Mouse (Mus musculus): ENCODE measurements at regions not wholly inside any gene's neighbourhood (a gene's known extent, or its start where the extent isn't known, plus 50 kb on each side); places are given as distances from the start of the nearest gene placed in this dataset.

GRCm38 (mm10) chr3:35099226-35099625, 449.0 kb downstream of the Sox2 start:
- no peak overlapping the region for H3K4me2 ChIP-seq (ENCODE audit: low read depth, low read length)
- no peaks in the 10 kb centered on the region; the same call in 1 of the 2 replicates for H3K27me3 ChIP-seq (ENCODE audit: control insufficient read depth, insufficient read depth, low read length)
- no peak for ATAC-seq (replicated peaks; ENCODE audit: extremely low read depth, insufficient read depth, low FRiP score)
- no peak overlapping the region for H3K4me3 ChIP-seq (ENCODE audit: low read length)
- no peaks in the 10 kb centered on the region for H3K9me3 ChIP-seq (replicated peaks; ENCODE audit: control insufficient read depth, low read length)
- H3K4me1 ChIP-seq (ENCODE audit: control insufficient read depth, insufficient read depth, low read length), result 0 out of 2 replicates have a peak, but pooled peaks cover 2% of the 10 kb centered on the region
- no peak overlapping the region for H3K27ac ChIP-seq (ENCODE audit: low read length)
- H3K36me3 ChIP-seq (ENCODE audit: control insufficient read depth, insufficient read depth), result no peaks in the 10 kb centered on the region
- H3K9ac ChIP-seq (ENCODE audit: low read length), result no peak overlapping the region
- 77% methylated on average over 3 of the region's 3 CpGs for WGBS

DNA sequence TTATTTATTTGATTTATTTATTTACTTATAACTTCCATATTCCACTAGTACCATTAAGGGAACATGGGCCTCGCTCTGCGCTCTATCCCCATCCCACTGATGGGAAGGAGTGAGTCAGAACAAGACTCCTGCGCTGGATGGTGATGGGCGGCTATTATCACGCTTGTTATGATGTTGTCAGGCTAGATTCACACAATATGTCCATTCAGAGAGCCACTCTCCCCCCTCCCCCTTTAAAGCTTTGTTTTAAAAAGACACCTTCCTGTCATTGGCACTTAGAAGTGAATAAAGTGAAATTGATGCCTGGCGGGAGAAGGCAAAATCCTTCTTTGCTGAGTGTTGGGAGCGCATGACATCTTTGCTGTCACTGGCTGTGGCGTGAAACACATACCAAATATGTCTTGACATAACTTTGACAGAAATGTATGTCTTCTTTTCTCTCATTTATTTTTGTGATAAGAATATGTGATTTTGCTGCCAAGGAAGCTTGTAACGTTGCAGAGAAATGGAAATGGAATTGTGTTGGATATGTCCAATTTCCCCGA, 449.7 kb downstream of the Sox2 start:
- Histone ChIP-seq H3K4me1 (ENCODE audit: control insufficient read depth, insufficient read depth, low read length) (0 out of 2 replicates have a peak, but pooled peaks cover 2% of the 10 kb centered on the region), H3K27me3 (ENCODE audit: control insufficient read depth, insufficient read depth, low read length) (peaks cover 2% of the 10 kb centered on the region), H3K36me3 (ENCODE audit: control insufficient read depth, insufficient read depth) (no peaks in the 10 kb centered on the region), H3K4me2 (ENCODE audit: low read depth, low read length) (no peak overlapping the region), H3K27ac (ENCODE audit: low read length) (no peak overlapping the region), H3K9ac (ENCODE audit: low read length) (no peak overlapping the region), H3K4me3 (ENCODE audit: low read length) (no peak overlapping the region), H3K9me3 (replicated peaks; ENCODE audit: control insufficient read depth, low read length) (no peaks in the 10 kb centered on the region)
- ATAC-seq (replicated peaks; ENCODE audit: extremely low read depth, insufficient read depth, low FRiP score), result no peak
- 79% methylated on average over 10 of the region's 10 CpGs for WGBS

GRCm38 (mm10) chr3:35101286-35101685, 451.1 kb downstream of the Sox2 start:
- Histone ChIP-seq H3K4me1 (ENCODE audit: control insufficient read depth, insufficient read depth, low read length) (0 out of 2 replicates have a peak, but pooled peaks cover 2% of the 10 kb centered on the region), H3K27me3 (ENCODE audit: control insufficient read depth, insufficient read depth, low read length) (peaks cover 6% of the 10 kb centered on the region), H3K9ac (ENCODE audit: low read length) (no peak overlapping the region), H3K4me2 (ENCODE audit: low read depth, low read length) (no peak overlapping the region), H3K9me3 (replicated peaks; ENCODE audit: control insufficient read depth, low read length) (no peaks in the 10 kb centered on the region), H3K27ac (ENCODE audit: low read length) (no peak overlapping the region), H3K4me3 (ENCODE audit: low read length) (no peak overlapping the region), H3K36me3 (ENCODE audit: control insufficient read depth, insufficient read depth) (no peaks in the 10 kb centered on the region)
- WGBS, result 37% methylated on average over 8 of the region's 8 CpGs
- no peak for ATAC-seq (replicated peaks; ENCODE audit: extremely low read depth, insufficient read depth, low FRiP score)

- H3K4me1 ChIP-seq (ENCODE audit: control insufficient read depth, insufficient read depth, low read length), result 0 out of 2 replicates have a peak, but pooled peaks cover 2% of the 10 kb centered on the region
- no peak overlapping the region for H3K4me3 ChIP-seq (ENCODE audit: low read length)
- no peaks in the 10 kb centered on the region for H3K9me3 ChIP-seq (replicated peaks; ENCODE audit: control insufficient read depth, low read length)
- H3K27me3 ChIP-seq (ENCODE audit: control insufficient read depth, insufficient read depth, low read length), result peaks cover 6% of the 10 kb centered on the region
- ATAC-seq (replicated peaks; ENCODE audit: extremely low read depth, insufficient read depth, low FRiP score), result no peak
- 83% methylated on average over 5 of the region's 5 CpGs for WGBS
- H3K9ac ChIP-seq (ENCODE audit: low read length), result no peak overlapping the region
- no peaks in the 10 kb centered on the region for H3K36me3 ChIP-seq (ENCODE audit: control insufficient read depth, insufficient read depth)
- no peak overlapping the region for H3K27ac ChIP-seq (ENCODE audit: low read length)
- H3K4me2 ChIP-seq (ENCODE audit: low read depth, low read length), result no peak overlapping the region
Measured at GRCm38 (mm10) chr3:35101951-35102350, 451.7 kb downstream of the Sox2 start.

DNA sequence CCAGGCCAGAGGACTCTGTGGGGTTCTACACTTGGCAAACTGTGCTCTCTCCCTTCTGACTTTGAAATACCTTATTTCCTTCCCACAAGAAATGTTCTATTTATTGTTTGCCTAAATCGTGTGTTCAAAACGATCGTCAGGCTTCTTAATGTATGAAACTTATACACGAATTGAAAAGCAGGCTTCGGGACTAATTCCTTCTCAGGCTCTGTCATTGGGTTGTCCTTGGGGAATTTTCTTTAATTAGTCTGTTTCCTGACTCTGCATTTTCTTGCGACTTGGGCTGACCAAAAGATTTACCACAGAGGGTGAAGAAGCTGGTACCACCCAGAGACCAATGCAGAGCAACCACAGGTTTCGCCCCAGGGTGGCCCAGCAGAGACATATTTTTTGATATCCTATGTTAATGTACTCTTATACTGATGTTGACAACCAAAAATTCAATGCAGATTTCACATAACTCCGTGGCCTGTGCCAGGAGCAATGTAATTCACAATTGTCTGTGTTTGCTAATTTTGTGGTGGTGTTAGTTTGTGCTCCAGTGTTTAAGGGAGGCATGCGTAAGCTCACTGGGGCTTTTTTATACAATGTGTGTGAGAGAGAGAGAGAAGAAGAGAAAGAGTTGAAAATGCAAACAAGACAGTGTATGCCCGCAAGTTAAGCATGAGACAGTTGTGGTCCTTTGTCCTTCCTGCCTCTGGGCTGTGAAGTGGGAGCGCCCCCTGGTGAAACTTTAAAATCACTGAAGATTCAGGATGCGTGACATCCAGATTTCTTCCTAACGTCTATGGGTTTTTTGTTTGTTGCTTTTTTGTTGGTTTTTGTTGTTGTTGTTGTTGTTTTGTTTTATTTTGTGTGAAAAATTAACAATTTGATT, 452.7 kb downstream of the Sox2 start:
- Histone ChIP-seq H3K4me2 (ENCODE audit: low read depth, low read length) (no peak overlapping the region), H3K9ac (ENCODE audit: low read length) (no peak overlapping the region), H3K36me3 (ENCODE audit: control insufficient read depth, insufficient read depth) (no peaks in the 10 kb centered on the region), H3K9me3 (replicated peaks; ENCODE audit: control insufficient read depth, low read length) (no peaks in the 10 kb centered on the region), H3K4me1 (ENCODE audit: control insufficient read depth, insufficient read depth, low read length) (0 out of 2 replicates have a peak, but pooled peaks cover 2% of the 10 kb centered on the region), H3K4me3 (ENCODE audit: low read length) (no peak overlapping the region), H3K27ac (ENCODE audit: low read length) (no peak overlapping the region), H3K27me3 (ENCODE audit: control insufficient read depth, insufficient read depth, low read length) (peaks cover 6% of the 10 kb centered on the region)
- 55% methylated on average over 13 of the region's 13 CpGs for WGBS
- ATAC-seq (replicated peaks; ENCODE audit: extremely low read depth, insufficient read depth, low FRiP score), result no peak

- Histone ChIP-seq H3K9ac (ENCODE audit: low read length) (no peak overlapping the region), H3K4me2 (ENCODE audit: low read depth, low read length) (no peak overlapping the region), H3K4me1 (ENCODE audit: control insufficient read depth, insufficient read depth, low read length) (0 out of 2 replicates have a peak, but pooled peaks cover 2% of the 10 kb centered on the region), H3K27ac (ENCODE audit: low read length) (no peak overlapping the region), H3K4me3 (ENCODE audit: low read length) (no peak overlapping the region), H3K36me3 (ENCODE audit: control insufficient read depth, insufficient read depth) (no peaks in the 10 kb centered on the region), H3K27me3 (ENCODE audit: control insufficient read depth, insufficient read depth, low read length) (peaks cover 6% of the 10 kb centered on the region), H3K9me3 (replicated peaks; ENCODE audit: control insufficient read depth, low read length) (no peaks in the 10 kb centered on the region)
- WGBS, result 76% methylated on average over 11 of the region's 11 CpGs
- no peak for ATAC-seq (replicated peaks; ENCODE audit: extremely low read depth, insufficient read depth, low FRiP score)
Measured at GRCm38 (mm10) chr3:35104884-35105283, 454.7 kb downstream of the Sox2 start.

GRCm38 (mm10) chr3:35106097-35106496, 455.9 kb downstream of the Sox2 start:
- Histone ChIP-seq H3K36me3 (ENCODE audit: control insufficient read depth, insufficient read depth) (no peaks in the 10 kb centered on the region), H3K9me3 (replicated peaks; ENCODE audit: control insufficient read depth, low read length) (no peaks in the 10 kb centered on the region), H3K4me2 (ENCODE audit: low read depth, low read length) (no peak overlapping the region), H3K27ac (ENCODE audit: low read length) (no peak overlapping the region), H3K4me1 (ENCODE audit: control insufficient read depth, insufficient read depth, low read length) (0 out of 2 replicates have a peak, but pooled peaks cover 2% of the 10 kb centered on the region), H3K4me3 (ENCODE audit: low read length) (no peak overlapping the region), H3K9ac (ENCODE audit: low read length) (no peak overlapping the region), H3K27me3 (ENCODE audit: control insufficient read depth, insufficient read depth, low read length) (peaks cover 6% of the 10 kb centered on the region)
- ATAC-seq (replicated peaks; ENCODE audit: extremely low read depth, insufficient read depth, low FRiP score), result no peak
- WGBS, result 47% methylated on average over 7 of the region's 7 CpGs

- no peaks in the 10 kb centered on the region for H3K4me1 ChIP-seq (ENCODE audit: control insufficient read depth, insufficient read depth, low read length)
- H3K9me3 ChIP-seq (replicated peaks; ENCODE audit: control insufficient read depth, low read length), result no peaks in the 10 kb centered on the region
- no peak overlapping the region for H3K4me2 ChIP-seq (ENCODE audit: low read depth, low read length)
- H3K9ac ChIP-seq (ENCODE audit: low read length), result no peak overlapping the region
- H3K27ac ChIP-seq (ENCODE audit: low read length), result no peak overlapping the region
- no peaks in the 10 kb centered on the region for H3K27me3 ChIP-seq (ENCODE audit: control insufficient read depth, insufficient read depth, low read length)
- no peak for ATAC-seq (replicated peaks; ENCODE audit: extremely low read depth, insufficient read depth, low FRiP score)
- H3K36me3 ChIP-seq (ENCODE audit: control insufficient read depth, insufficient read depth), result no peaks in the 10 kb centered on the region
- WGBS, result 69% methylated on average over 3 of the region's 3 CpGs
- no peak overlapping the region for H3K4me3 ChIP-seq (ENCODE audit: low read length)
Measured at GRCm38 (mm10) chr3:35133477-35133876, 483.3 kb downstream of the Sox2 start.

GRCm38 (mm10) chr3:35141500-35142220, 491.5 kb downstream of the Sox2 start:
- Histone ChIP-seq H3K27me3 (ENCODE audit: control insufficient read depth, insufficient read depth, low read length) (no peaks in the 10 kb centered on the region), H3K27ac (ENCODE audit: low read length) (no peak overlapping the region), H3K4me1 (ENCODE audit: control insufficient read depth, insufficient read depth, low read length) (no peaks in the 10 kb centered on the region), H3K9me3 (replicated peaks; ENCODE audit: control insufficient read depth, low read length) (no peaks in the 10 kb centered on the region), H3K4me3 (ENCODE audit: low read length) (no peak overlapping the region), H3K36me3 (ENCODE audit: control insufficient read depth, insufficient read depth) (no peaks in the 10 kb centered on the region), H3K4me2 (ENCODE audit: low read depth, low read length) (no peak overlapping the region), H3K9ac (ENCODE audit: low read length) (no peak overlapping the region)
- ATAC-seq (replicated peaks; ENCODE audit: extremely low read depth, insufficient read depth, low FRiP score), result no peak
- WGBS, result 47% methylated on average over 11 of the region's 11 CpGs
